Mouse (Mus musculus) erythroblast, embryonic 14.5 days (primary cell): ENCODE measurements around the gene P2rx3. TPM values are rescaled to one million over a fixed set of nuclear protein-coding genes. Genes with fewer than 3 reads are reported as not detected.

Experiments used
- H3K27me3 ChIP-seq: 2 replicates; pipeline ENCODE4 v1.6.1; 2012; ENCODE audit warnings: inconsistent platforms; ENCODE audit not compliant: control insufficient read depth
- H3K36me3 ChIP-seq: 2 replicates; pipeline ENCODE4 v1.6.1; 2012; ENCODE audit warnings: mild to moderate bottlenecking, inconsistent platforms; ENCODE audit not compliant: control insufficient read depth
- H3K4me1 ChIP-seq: 2 replicates; pipeline ENCODE4 v1.6.1; 2012; ENCODE audit warnings: inconsistent platforms; ENCODE audit not compliant: control insufficient read depth
- H3K4me3 ChIP-seq: replicated peaks from 2 replicates; pipeline ENCODE3; 2012; ENCODE audit warnings: moderate library complexity, mild to moderate bottlenecking, inconsistent platforms
- H3K9me3 ChIP-seq: 2 replicates; pipeline ENCODE4 v1.6.1; 2012; ENCODE audit warnings: low read length, inconsistent platforms, mixed read lengths; ENCODE audit not compliant: control insufficient read depth
- GATA1 ChIP-seq: IDR thresholded peaks from 2 replicates; pipeline ENCODE4 v1.6.1; 2012; ENCODE audit warnings: low read length, inconsistent platforms, mixed read lengths
- TAL1 ChIP-seq: IDR thresholded peaks from 3 replicates; pipeline ENCODE4 v1.6.1; 2012; ENCODE audit warnings: low read length, inconsistent platforms, mixed read lengths
- polyA plus RNA-seq: library from polyadenylated mRNA; stranded (reverse); fragments of >175 nt; gene quantifications from 2 replicates; pipeline ENCODE4 v1.2.3, GENCODE M21; 2012

P2rx3 gene
- not detected in 2 replicates for polyA plus RNA-seq

DNA sequence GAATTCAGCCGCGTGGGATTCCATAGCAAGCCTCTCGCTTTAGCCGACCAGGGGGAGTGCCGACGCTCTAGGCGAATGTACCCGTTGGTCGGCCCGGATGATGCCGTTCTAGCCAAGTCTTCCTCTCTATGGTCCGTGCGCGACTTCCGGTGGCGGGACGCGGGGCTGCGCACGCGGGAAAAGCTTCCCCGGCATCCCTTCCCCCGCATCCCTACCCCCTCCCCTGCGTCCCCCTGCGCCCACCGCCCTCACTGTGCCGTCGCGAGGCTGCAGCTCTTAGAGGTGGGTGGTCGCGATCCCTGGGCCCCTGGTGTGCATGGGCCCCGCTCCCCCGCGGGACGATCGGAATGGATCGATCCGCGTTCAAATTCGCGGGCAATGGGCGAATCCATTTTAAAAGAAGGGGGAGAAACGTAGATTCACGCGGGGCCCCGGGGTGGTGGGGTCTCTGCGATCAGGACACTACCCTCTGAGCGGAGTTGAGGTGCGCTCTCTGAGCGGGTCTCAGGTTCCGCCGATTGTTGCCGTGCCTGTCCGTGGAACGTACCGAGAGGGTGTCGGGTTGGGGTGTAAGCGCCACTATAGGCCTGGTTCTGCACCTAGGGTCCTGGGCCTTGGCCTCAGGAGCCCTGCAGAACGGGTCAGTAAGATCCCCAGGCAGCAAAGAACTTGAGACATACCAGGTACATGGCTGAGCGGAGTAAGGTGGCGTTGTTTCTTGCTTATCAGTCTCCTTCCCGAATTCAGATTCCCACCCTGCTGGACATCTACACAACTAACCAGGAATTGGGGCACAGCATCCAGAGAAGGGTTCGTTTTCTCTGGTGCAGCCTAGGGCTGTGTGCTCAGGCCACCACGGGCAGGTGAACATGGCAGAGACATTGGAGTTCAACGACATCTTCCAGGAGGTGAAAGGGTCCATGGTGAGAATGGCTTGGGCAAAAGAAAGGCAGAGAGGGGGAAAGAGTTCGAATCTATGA, at the start of gene P2rx3, which contains the start of gene Ssrp1:
TSS of gene P2rx3 (minus strand) at position 416 of the 980 bp plus-strand sequence.
TSS of gene Ssrp1 (plus strand) at position 188 of the 980 bp plus-strand sequence.
- Histone ChIP-seq H3K9me3 (no peaks in the 10 kb centered on the region), H3K4me3 (peak within 1 kb of the TSS; percentile 84), H3K27me3 (peaks cover 43% of the 10 kb centered on the region), H3K4me1 (peaks cover 40% of the 10 kb centered on the region), H3K36me3 (peaks cover 47% of the 10 kb centered on the region)
- TF ChIP-seq TAL1 = no peak
- no peak for TF ChIP-seq GATA1

DNA sequence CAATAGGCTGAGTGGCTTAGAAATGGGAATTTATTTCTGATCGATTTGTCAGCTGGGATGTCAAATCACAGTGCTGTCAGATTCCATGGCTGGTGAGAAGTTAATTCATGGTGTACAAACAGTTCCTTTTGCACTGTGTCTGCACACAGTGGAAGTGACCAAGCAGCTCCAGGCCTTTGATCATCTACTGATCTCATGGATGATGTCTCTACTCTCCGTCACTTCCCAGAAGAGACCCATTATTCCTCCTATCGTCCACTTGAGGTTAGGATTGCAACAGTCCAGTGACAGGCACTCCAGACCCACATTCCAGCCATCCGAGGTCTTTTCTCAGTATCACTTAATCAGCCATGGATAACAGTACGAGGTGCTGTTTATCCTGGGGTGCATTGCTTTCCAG, 36.5 kb upstream of the P2rx3 start:
- Histone ChIP-seq H3K9me3 (no peaks in the 10 kb centered on the region), H3K36me3 (no peaks in the 10 kb centered on the region; the same call in 1 of the 2 replicates), H3K27me3 (no peaks in the 10 kb centered on the region), H3K4me1 (no peaks in the 10 kb centered on the region), H3K4me3 (no peak overlapping the region)
- TF ChIP-seq GATA1 (no peak), TAL1 (no peak)

DNA sequence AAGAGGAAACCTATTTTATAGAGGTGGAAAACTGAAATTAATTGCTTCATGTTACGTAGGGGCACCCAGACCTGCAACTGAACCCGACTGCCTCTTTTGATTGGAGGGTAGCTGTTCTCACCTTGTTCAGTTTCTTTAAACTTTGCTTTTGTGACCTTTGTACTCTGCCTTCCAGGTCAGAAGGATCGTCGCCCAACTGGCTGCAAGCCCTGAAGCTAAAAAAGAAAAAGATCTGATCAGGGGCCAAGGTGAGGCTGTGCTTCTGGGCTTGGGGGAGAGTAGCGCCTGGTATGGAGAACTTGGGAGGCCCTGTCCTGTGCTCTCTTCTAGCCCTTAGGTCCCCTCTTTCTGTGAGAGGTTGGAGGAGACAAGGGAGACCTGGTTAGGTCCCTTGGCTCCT, 34.7 kb upstream of the P2rx3 start:
- TF ChIP-seq GATA1 (no peak), TAL1 (no peak)
- Histone ChIP-seq H3K27me3 (no peaks in the 10 kb centered on the region), H3K9me3 (no peaks in the 10 kb centered on the region), H3K4me1 (peaks cover 5% of the 10 kb centered on the region; the same call in 1 of the 2 replicates), H3K4me3 (no peak overlapping the region), H3K36me3 (no peaks in the 10 kb centered on the region; the same call in 1 of the 2 replicates)

DNA sequence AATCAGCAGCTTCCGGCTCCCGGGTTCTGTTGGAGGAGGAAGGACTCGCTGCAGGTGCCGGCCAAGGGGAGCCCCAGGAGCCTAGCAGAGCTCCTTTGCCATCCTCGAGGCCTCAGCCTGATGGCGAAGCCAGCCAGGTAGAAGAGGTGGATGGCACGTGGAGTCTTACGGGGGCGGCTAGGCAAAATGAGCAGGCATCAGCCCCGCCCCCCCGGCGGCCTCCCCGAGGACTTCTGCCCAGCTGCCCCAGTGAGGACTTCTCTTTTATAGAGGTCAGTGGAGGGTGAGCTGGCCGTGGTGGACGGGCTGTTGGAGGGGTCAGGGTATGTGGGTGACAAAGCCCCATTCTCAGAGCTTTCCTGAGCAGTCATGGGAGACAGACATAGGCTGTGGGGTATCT, 32.8 kb upstream of the P2rx3 start:
- no peak overlapping the region for H3K4me3 ChIP-seq
- no peaks in the 10 kb centered on the region for H3K9me3 ChIP-seq
- peaks cover 5% of the 10 kb centered on the region; the same call in 1 of the 2 replicates for H3K4me1 ChIP-seq
- no peaks in the 10 kb centered on the region for H3K27me3 ChIP-seq
- H3K36me3 ChIP-seq = no peaks in the 10 kb centered on the region; the same call in 1 of the 2 replicates
- no peak for TF ChIP-seq GATA1
- TF ChIP-seq TAL1 = no peak

DNA sequence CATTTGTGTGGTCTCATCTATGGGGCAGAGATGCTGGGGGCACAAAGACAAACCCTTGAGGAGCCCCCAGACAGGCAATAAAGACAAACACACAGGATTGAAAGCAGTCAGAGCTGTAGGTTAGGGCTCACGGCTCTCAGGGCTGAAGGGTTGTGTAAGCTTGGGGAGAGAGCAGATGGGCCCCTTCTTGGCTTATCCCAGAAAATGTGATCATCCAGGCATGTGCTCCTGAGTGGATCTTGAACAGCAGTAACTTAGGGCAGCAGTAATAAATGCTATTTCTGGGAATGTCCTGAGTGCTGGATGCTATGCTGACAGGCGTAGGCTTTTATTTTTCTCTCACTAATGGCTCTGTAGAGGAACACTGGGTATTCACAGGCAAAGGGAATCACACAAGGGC, 31.4 kb upstream of the P2rx3 start:
- no peaks in the 10 kb centered on the region; the same call in 1 of the 2 replicates for H3K36me3 ChIP-seq
- no peaks in the 10 kb centered on the region for H3K27me3 ChIP-seq
- H3K4me3 ChIP-seq = no peak overlapping the region
- peaks cover 5% of the 10 kb centered on the region; the same call in 1 of the 2 replicates for H3K4me1 ChIP-seq
- TF ChIP-seq TAL1 (no peak), GATA1 (no peak)
- H3K9me3 ChIP-seq = no peaks in the 10 kb centered on the region

DNA sequence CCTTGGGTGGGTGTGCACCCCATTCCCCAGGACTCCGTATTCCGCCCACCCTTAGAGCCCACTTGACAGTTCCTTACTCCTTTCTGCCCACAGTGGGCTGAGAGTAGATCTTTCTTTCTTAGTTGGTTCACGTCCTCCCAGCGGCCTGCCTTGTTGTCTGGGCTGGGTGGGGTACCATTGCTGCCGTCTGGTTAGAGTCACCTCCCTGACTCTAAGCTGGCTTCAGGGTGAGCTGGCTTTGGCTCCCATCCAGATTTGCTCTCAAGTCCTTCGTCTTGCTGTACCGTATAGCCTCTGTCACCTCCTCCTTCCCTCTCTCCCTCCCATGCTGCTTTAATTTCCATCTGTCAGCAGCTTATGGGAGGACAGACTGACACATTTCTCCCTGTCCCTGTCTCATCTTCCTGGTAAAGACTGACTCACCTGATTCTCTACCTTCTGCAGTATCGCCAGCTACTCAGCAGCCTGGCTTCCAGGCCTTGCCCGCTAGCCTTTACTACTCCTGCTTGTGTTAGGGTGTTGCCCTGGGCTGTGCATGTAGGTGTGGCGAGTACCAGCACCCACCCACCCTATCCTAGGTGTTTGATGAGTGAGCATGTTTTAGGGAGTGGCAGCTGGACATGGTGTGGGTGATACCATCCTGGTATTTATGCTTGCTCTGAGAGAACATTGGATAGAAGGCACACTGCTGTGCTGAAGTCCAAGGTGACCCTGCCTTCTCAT, 30.8 kb upstream of the P2rx3 start:
- peaks cover 5% of the 10 kb centered on the region; the same call in 1 of the 2 replicates for H3K4me1 ChIP-seq
- no peaks in the 10 kb centered on the region for H3K9me3 ChIP-seq
- no peaks in the 10 kb centered on the region; the same call in 1 of the 2 replicates for H3K36me3 ChIP-seq
- H3K4me3 ChIP-seq = no peak overlapping the region
- H3K27me3 ChIP-seq = no peaks in the 10 kb centered on the region
- no peak for TF ChIP-seq GATA1
- no peak for TF ChIP-seq TAL1

DNA sequence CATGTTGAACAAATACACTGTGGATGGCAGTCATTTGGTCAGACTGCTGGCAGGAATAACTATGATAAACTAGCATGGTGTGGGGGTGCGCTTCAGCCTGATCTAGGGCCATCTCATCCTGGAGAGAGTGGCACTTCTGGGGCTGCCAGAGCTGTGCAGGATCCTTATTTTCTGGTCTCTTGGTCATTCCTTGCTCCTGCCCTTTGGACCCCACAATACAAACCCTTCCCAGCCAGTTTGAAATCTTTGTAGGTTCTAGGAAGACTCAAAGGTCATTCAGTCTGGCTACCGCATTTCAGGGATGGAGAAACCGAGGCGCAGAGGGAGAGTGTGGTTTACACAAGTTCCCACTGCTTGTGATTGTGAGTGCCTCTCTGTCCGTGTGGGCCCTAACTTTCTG, 29.7 kb upstream of the P2rx3 start:
- H3K9me3 ChIP-seq = no peaks in the 10 kb centered on the region

DNA sequence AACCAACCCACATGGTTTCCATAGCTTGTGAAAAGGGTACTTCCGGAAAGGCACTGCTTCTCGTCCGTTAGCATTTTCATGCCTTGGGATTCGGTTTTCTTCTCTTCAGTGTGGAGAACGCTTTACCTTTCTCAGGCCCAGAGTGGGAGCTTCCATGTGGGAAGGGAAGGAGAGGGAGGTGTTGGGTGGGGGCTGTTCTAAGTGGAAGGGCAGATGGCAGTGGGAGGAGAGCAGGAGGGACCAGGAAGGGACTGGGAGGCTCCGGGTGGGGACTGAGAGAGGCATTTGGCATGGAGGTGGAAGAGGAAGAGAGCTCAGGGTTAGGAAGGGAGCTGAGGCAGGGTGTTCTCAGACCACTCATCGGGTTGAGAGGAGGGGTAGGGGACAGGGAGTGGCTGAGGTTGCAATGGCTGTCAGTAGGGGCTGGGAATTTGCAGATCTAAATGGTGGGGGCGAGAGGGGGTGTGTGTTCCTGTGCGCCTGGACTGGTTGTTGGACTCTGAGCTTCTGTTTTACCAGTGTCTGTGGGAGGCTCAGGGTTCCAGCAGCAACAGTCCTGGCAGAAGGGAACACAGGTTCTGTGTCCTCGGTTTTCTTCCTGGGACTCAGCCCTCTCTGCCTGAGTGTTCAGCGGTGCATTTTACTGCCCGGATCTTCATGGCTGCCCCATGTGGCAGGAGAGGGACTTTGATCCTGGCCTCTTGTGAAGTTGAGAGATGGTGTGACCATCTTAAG, 28.0 kb upstream of the P2rx3 start:
- Histone ChIP-seq H3K4me1 (peaks cover 12% of the 10 kb centered on the region), H3K9me3 (no peaks in the 10 kb centered on the region), H3K36me3 (peaks cover 4% of the 10 kb centered on the region; the same call in 1 of the 2 replicates), H3K4me3 (no peak overlapping the region), H3K27me3 (no peaks in the 10 kb centered on the region)
- TF ChIP-seq TAL1 (no peak), GATA1 (no peak)

More for the DNA sequence above, 29.7 kb upstream of the P2rx3 start:
- Histone ChIP-seq H3K27me3 (no peaks in the 10 kb centered on the region), H3K4me3 (no peak overlapping the region), H3K36me3 (peaks cover 4% of the 10 kb centered on the region; the same call in 1 of the 2 replicates), H3K4me1 (peaks cover 5% of the 10 kb centered on the region; the same call in 1 of the 2 replicates)
- TF ChIP-seq GATA1 (no peak), TAL1 (no peak)
